Mouse (Mus musculus): ENCODE measurements around the gene Abcg5. TPM values are rescaled to one million over a fixed set of nuclear protein-coding genes. Genes with fewer than 3 reads are reported as not detected.
A peak's percentile ranks its signal among the peaks of the same experiment; 100 is the strongest.

Gene Abcg5
- polyA plus RNA-seq, 1 experiment from 2014 or later: 3.0 TPM

- Histone ChIP-seq H3K27ac (replicated peaks) (no peak overlapping the region), H3K9me3 (replicated peaks) (no peaks in the 10 kb centered on the region), H3K4me3 (no peak overlapping the region), H3K4me1 (no peaks in the 10 kb centered on the region), H3K36me3 (peaks cover 4% of the 10 kb centered on the region), H3K27me3 (ENCODE audit: low read depth, poor library complexity, severe bottlenecking) (no peaks in the 10 kb centered on the region)
- WGBS: 88% methylated on average over 13 of the region's 13 CpGs
- DNase-seq (ENCODE audit: low spot score): no peak
These were observed 49.4 kb downstream of the Abcg5 start for GRCm38 (mm10) chr17:84633443-84633842.

DNA sequence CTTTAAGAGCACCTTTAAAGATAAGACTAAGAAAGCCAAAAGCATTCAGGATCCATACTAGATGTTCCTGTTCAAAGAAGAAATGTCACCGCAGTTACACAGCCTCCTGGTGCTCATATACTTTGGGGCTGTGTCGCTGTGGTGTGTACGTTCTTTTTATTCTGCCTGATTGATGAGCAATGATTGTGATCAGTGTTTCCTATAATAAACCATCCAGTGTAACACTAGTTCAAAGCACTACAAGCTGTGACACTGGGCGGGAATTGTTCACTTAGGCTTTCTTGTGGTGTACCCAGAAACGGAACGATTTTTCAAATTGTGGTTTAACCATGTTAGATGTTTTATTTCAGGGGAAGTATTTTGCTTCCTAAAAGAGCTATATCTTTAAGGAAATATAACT, 51.0 kb downstream of the Abcg5 start:
- Histone ChIP-seq H3K36me3 (no peaks in the 10 kb centered on the region), H3K9me3 (replicated peaks) (no peaks in the 10 kb centered on the region), H3K27ac (replicated peaks) (no peak overlapping the region), H3K4me1 (peaks cover 11% of the 10 kb centered on the region), H3K27me3 (ENCODE audit: low read depth, poor library complexity, severe bottlenecking) (no peaks in the 10 kb centered on the region), H3K4me3 (no peak overlapping the region)
- no peak for DNase-seq (ENCODE audit: low spot score)
- 92% methylated on average over 6 of the region's 6 CpGs for WGBS

GRCm38 (mm10) chr17:84628611-84629010, 54.2 kb downstream of the Abcg5 start:
- no peak for DNase-seq (ENCODE audit: low spot score)
- 91% methylated on average over 9 of the region's 9 CpGs for WGBS
- no peaks in the 10 kb centered on the region for H3K36me3 ChIP-seq
- H3K27me3 ChIP-seq (ENCODE audit: low read depth, poor library complexity, severe bottlenecking): no peaks in the 10 kb centered on the region
- H3K27ac ChIP-seq (replicated peaks): no peak overlapping the region
- H3K4me3 ChIP-seq: no peak overlapping the region
- H3K4me1 ChIP-seq: peaks cover 15% of the 10 kb centered on the region
- H3K9me3 ChIP-seq (replicated peaks): no peaks in the 10 kb centered on the region

DNA sequence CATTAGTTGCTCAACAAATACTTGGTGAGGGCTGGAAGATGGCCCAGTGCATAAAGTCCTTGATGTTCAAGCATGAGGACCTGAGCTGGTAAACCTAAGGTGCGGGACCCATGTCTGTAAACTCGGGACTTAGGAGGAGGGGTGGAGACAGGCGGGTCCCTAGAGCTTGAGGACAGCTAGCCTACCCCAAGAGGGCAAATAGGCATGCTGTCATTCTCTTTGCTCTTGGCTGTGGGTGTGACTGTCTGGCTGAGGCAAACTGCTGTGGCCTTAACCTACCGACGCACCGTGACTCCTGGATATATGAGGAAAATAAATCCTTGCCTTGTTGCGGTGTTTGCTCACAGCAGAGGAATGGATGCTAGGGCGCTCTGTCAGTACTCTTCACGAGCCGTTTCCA, 55.1 kb downstream of the Abcg5 start:
- Histone ChIP-seq H3K27me3 (ENCODE audit: low read depth, poor library complexity, severe bottlenecking) (no peaks in the 10 kb centered on the region), H3K4me1 (peaks cover 15% of the 10 kb centered on the region)
- 90% methylated on average over 10 of the region's 10 CpGs for WGBS

DNA sequence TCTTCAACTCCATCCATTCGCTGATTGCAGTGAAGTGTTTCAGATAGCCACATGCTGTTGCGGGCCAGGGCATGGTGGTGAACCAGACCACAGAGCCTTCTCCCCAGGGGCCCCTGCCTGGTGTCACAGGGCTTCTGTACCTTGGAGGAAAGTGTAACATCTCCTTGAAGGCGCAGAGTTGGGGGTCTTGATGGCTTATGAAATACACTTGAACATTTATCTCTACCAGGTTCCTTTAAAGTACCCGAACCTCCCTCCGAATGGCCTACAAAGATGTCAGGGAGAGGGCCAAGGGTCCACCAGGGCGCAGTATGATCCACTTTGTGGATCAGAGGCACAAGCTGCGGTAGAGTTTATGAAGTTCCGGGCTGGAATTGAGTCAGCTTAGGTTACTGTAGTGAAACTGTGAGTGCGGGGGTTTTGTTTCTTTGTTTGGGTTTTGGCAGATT, 55.9 kb downstream of the Abcg5 start:
- H3K27me3 ChIP-seq (ENCODE audit: low read depth, poor library complexity, severe bottlenecking): no peaks in the 10 kb centered on the region
- H3K9me3 ChIP-seq (replicated peaks): no peaks in the 10 kb centered on the region
- H3K4me3 ChIP-seq: peak overlapping the region; percentile 65
- WGBS: 37% methylated on average over 9 of the region's 9 CpGs
- H3K36me3 ChIP-seq: no peaks in the 10 kb centered on the region
- H3K4me1 ChIP-seq: peaks cover 15% of the 10 kb centered on the region
- peak; percentile 23 for DNase-seq (ENCODE audit: low spot score)
- peak overlapping the region; percentile 82 for H3K27ac ChIP-seq (replicated peaks)

More for the DNA sequence above, 55.1 kb downstream of the Abcg5 start:
- no peaks in the 10 kb centered on the region for H3K36me3 ChIP-seq
- no peak overlapping the region for H3K27ac ChIP-seq (replicated peaks)
- H3K4me3 ChIP-seq: no peak overlapping the region
- H3K9me3 ChIP-seq (replicated peaks): no peaks in the 10 kb centered on the region
- DNase-seq (ENCODE audit: low spot score): no peak

DNA sequence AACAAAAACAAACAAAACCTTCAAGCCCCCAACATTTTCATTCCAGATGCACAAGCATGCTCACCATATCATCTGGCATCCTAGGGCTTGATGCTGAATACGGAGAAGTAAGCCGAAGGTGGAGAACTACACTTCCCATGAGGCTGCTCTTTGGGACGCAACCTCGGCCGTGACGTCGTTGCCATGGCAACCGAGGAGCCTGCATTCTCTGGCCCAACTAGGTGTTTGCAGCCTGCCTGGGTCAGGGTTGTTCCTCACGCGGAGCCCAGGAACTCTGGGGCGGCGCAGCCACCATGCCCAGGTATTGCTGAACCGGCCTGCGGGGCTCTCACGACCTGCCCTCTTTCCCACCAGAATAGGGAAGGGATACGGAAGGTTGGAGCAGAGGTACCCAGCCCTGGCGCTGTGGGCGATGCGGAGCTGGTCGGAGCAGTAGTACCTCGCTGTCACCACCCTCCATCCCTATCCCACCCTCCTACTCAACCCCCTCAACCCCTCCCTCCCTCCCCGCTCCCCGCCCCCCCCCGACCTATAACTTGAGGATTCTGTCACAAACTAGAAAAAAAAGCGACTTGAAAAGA, 56.4 kb downstream of the Abcg5 start, which contains the start of gene Dync2li1:
Dync2li1 (plus strand) TSS at position 221 of the 581 bp plus-strand sequence.
- DNase-seq (ENCODE audit: low spot score): peak; percentile 93
- WGBS: under 1% methylated on average over 25 of the region's 25 CpGs
- Histone ChIP-seq H3K4me3 (peak within 1 kb of the TSS; percentile 65), H3K27me3 (ENCODE audit: low read depth, poor library complexity, severe bottlenecking) (no peaks in the 10 kb centered on the region), H3K27ac (replicated peaks) (peak within 1 kb of the TSS; percentile 82), H3K36me3 (no peaks in the 10 kb centered on the region), H3K9me3 (replicated peaks) (no peaks in the 10 kb centered on the region), H3K4me1 (peaks cover 15% of the 10 kb centered on the region)

- Histone ChIP-seq H3K9me3 (replicated peaks) (no peaks in the 10 kb centered on the region), H3K27me3 (ENCODE audit: low read depth, poor library complexity, severe bottlenecking) (no peaks in the 10 kb centered on the region), H3K4me3 (no peak overlapping the region), H3K4me1 (peaks cover 27% of the 10 kb centered on the region), H3K27ac (replicated peaks) (no peak overlapping the region), H3K36me3 (no peaks in the 10 kb centered on the region)
- no peak for DNase-seq (ENCODE audit: low spot score)
- 66% methylated on average over 2 of the region's 2 CpGs for WGBS
These were observed 59.9 kb downstream of the Abcg5 start for GRCm38 (mm10) chr17:84622873-84623272.

DNA sequence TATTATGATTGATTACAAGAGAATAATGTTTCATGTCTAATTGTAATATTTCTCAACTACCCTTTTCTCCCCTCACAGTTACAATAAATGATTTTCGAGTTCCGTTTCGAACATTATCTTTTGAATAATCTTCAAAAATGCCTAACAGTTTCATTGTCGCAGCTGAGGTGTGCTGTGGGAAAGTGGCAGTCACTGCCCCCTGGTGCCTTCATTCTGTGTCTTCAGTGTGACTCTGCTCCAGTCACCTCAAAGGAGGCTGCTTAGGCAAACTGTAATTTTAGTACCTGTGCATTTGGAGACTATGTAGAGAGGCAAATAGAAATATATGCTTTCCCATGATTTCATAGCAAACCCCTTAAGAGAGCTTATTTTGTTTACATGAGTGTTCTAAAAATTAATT, 60.8 kb downstream of the Abcg5 start:
- Histone ChIP-seq H3K36me3 (no peaks in the 10 kb centered on the region), H3K4me3 (no peak overlapping the region), H3K9me3 (replicated peaks) (no peaks in the 10 kb centered on the region), H3K27me3 (ENCODE audit: low read depth, poor library complexity, severe bottlenecking) (no peaks in the 10 kb centered on the region), H3K27ac (replicated peaks) (no peak overlapping the region), H3K4me1 (peaks cover 19% of the 10 kb centered on the region)
- WGBS: 90% methylated on average over 4 of the region's 4 CpGs
- DNase-seq (ENCODE audit: low spot score): no peak

DNA sequence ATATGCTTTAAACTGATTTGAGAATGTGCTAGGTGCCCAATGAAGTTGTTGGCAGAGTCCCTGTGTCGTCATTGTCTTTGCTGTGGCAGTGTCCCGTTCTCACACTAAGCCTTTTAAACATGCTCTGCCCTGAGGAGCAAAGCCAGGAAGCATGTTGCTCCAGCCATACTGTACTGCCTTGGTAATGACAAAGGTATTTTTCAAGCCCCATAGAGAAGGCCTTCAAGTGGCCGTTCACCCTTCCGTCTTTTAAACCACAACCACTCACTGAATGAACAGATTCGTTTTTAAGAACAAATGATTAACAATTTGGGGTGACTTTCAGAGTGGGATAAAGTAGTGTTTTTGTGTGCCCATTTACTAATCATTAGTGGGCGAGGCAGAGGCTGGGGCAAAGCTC, 61.6 kb downstream of the Abcg5 start:
- Histone ChIP-seq H3K36me3 (no peaks in the 10 kb centered on the region), H3K4me1 (peaks cover 13% of the 10 kb centered on the region), H3K27me3 (ENCODE audit: low read depth, poor library complexity, severe bottlenecking) (no peaks in the 10 kb centered on the region), H3K4me3 (no peak overlapping the region), H3K27ac (replicated peaks) (no peak overlapping the region), H3K9me3 (replicated peaks) (no peaks in the 10 kb centered on the region)
- DNase-seq (ENCODE audit: low spot score): no peak
- WGBS: 91% methylated on average over 6 of the region's 6 CpGs

DNA sequence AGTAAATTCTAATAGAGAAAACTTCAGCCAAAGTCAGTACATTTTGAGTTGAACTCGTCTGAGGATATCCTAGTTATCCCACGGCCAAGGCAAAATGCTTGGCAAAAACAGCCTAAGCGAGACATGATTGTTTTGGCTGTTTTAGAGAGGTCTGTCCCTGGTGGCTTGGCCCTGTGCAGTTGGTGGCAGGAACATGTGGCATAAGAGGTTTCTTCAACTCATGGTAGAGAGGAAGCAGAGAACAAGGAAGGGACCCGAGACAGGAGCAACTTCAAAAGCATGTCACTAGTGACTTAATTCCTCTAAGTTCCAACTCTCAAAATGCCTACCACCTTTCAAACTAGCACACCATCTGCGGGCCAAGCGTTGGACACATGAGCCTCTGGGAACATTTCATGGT, 62.2 kb downstream of the Abcg5 start:
- no peaks in the 10 kb centered on the region for H3K9me3 ChIP-seq (replicated peaks)
- H3K4me3 ChIP-seq: no peak overlapping the region
- H3K36me3 ChIP-seq: no peaks in the 10 kb centered on the region
- no peaks in the 10 kb centered on the region for H3K27me3 ChIP-seq (ENCODE audit: low read depth, poor library complexity, severe bottlenecking)
- DNase-seq (ENCODE audit: low spot score): no peak
- 88% methylated on average over 6 of the region's 6 CpGs for WGBS
- peaks cover 13% of the 10 kb centered on the region for H3K4me1 ChIP-seq
- no peak overlapping the region for H3K27ac ChIP-seq (replicated peaks)

GRCm38 (mm10) chr17:84620076-84620475, 62.7 kb downstream of the Abcg5 start:
- H3K4me3 ChIP-seq: no peak overlapping the region
- 83% methylated on average over 3 of the region's 3 CpGs for WGBS
- DNase-seq (ENCODE audit: low spot score): no peak
- H3K27me3 ChIP-seq (ENCODE audit: low read depth, poor library complexity, severe bottlenecking): no peaks in the 10 kb centered on the region
- H3K9me3 ChIP-seq (replicated peaks): no peaks in the 10 kb centered on the region
- H3K27ac ChIP-seq (replicated peaks): no peak overlapping the region
- peaks cover 13% of the 10 kb centered on the region for H3K4me1 ChIP-seq
- peaks cover 1% of the 10 kb centered on the region; the same call in 1 of the 2 replicates for H3K36me3 ChIP-seq

DNA sequence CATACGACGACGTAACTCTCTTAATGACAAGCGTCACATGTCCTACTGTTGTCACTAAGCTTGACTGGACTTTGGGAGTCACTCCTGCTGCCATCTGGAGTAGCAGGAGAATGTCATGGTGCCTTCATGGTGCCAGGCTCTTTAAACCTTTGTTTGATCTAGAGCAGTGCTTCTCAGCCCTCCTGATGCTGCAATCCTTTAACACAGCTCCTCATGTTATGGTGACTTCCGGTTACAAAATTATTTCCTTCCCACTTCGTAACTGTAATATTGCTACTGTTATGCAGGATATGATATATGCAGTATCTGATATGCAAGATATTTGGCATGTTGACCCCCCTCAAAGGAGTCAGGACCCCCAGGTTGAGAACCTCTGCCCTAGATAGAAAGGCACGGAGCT, 63.7 kb downstream of the Abcg5 start:
- no peak overlapping the region for H3K27ac ChIP-seq (replicated peaks)
- no peak for DNase-seq (ENCODE audit: low spot score)
- no peaks in the 10 kb centered on the region for H3K27me3 ChIP-seq (ENCODE audit: low read depth, poor library complexity, severe bottlenecking)
- peaks cover 11% of the 10 kb centered on the region for H3K36me3 ChIP-seq
- WGBS: 92% methylated on average over 7 of the region's 7 CpGs
- H3K9me3 ChIP-seq (replicated peaks): no peaks in the 10 kb centered on the region
- no peak overlapping the region for H3K4me3 ChIP-seq
- H3K4me1 ChIP-seq: peaks cover 13% of the 10 kb centered on the region

- Histone ChIP-seq H3K9me3 (replicated peaks) (peaks cover 9% of the 10 kb centered on the region), H3K4me3 (no peak overlapping the region), H3K4me1 (peaks cover 13% of the 10 kb centered on the region), H3K27ac (replicated peaks) (no peak overlapping the region), H3K36me3 (peaks cover 22% of the 10 kb centered on the region), H3K27me3 (ENCODE audit: low read depth, poor library complexity, severe bottlenecking) (no peaks in the 10 kb centered on the region)
- 90% methylated on average over 6 of the region's 6 CpGs for WGBS
- DNase-seq (ENCODE audit: low spot score): no peak
These were observed 64.9 kb downstream of the Abcg5 start for GRCm38 (mm10) chr17:84617953-84618352.

Data from midbrain, embryonic 10.5 days (tissue).